Mouse (Mus musculus) small intestine, adult 2 months (tissue): ENCODE data around the gene Gm28635.

Experiments used
- CTCF ChIP-seq: fragments of 200-500 bp; IDR thresholded peaks from 2 replicates; pipeline ENCODE4 v1.5.1; 2012; ENCODE audit warnings: low read depth, mild to moderate bottlenecking, control low read depth, inconsistent platforms, low read length, moderate library complexity, mixed read lengths; ENCODE audit not compliant: insufficient replicate concordance, insufficient read length; ENCODE audit errors: extremely low read depth
- POLR2A ChIP-seq: fragments of 200-500 bp; IDR thresholded peaks from 2 replicates; pipeline ENCODE4 v1.6.1; 2012; ENCODE audit warnings: low read depth, mild to moderate bottlenecking, control low read depth, inconsistent platforms, low read length, moderate library complexity

DNA sequence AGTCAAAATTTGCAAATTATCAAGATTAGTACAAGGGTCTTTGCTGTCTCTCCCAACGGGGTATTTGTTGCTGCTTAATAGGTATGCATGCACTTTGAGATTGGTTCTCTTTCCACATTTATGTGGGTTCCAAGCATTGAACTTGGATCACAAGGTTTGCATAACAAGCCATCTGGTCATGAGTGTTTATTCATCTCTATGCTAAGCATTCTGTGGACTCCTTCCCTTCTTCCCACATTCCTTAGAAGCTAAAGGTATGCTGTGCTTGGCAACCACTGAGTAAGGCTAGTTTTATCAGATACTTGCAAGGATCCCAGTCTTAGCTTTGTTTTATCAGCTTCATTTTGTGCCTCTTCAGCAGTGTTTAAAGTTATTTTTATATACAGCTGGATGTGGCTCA is 80.7 kb downstream of the Gm28635 start:
- TF ChIP-seq CTCF: no peak
- no peak for TF ChIP-seq POLR2A
